Mouse (Mus musculus) G1E (cell line): ENCODE measurements at regions not wholly inside any gene's neighbourhood (a gene's known extent, or its start where the extent isn't known, plus 50 kb on each side); places are given as distances from the start of the nearest gene placed in this dataset.

Experiments
- CTCF ChIP-seq: IDR thresholded peaks from 2 replicates; pipeline ENCODE4 v1.5.1; 2012; ENCODE audit warnings: low read depth, low read length, inconsistent platforms, mixed read lengths
- GATA1 ChIP-seq: IDR thresholded peaks from 2 replicates; pipeline ENCODE4 v1.6.1; 2012; ENCODE audit warnings: borderline replicate concordance, low read length, inconsistent platforms, mixed read lengths
- TAL1 ChIP-seq: conservative IDR thresholded peaks from 2 replicates; pipeline ENCODE4 v1.6.1; 2012; ENCODE audit warnings: low read depth, low read length, inconsistent platforms, mixed read lengths

DNA sequence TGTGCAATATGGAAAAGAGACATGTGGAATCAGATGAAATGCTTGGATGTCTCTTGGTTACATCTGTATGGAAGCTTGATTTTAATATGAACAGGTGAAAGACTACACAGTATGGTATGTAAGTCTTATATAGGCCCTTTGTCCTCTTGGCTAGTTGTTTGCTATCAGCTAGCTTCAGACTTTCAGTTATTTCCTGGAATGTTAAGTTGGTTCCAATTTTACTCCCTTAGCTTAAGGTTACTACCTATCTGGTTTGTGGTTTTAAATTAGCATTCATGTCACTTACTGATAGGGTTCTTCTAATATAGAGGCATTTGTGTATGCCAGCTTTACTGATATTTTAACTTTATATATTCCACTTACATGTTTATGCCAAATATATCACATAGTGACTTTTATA, 1031.7 kb downstream of the Lrfn5 start:
- TF ChIP-seq GATA1 (no peak), CTCF (no peak), TAL1 (no peak)
